Mouse (Mus musculus) liver, adult 2 months (tissue): ENCODE measurements around the gene Kdm2a. TPM values are rescaled to one million over a fixed set of nuclear protein-coding genes. Genes with fewer than 3 reads are reported as not detected.

Experiments
- DNase-seq: peaks from one replicate; pipeline ENCODE4 v3.0.0-alpha.2; 2011; ENCODE audit warnings: low read depth, low spot score; ENCODE audit errors: extremely low read depth
- H3K27ac ChIP-seq: fragments of 200-500 bp; replicated peaks from 2 replicates; pipeline ENCODE4 v1.5.1; 2012; ENCODE audit warnings: low read depth, mild to moderate bottlenecking, control low read depth, inconsistent platforms, low read length; ENCODE audit not compliant: insufficient read depth
- H3K27me3 ChIP-seq: fragments of 200-500 bp; 2 replicates; pipeline ENCODE4 v1.6.1; 2012; ENCODE audit warnings: mild to moderate bottlenecking, moderate library complexity, low read length, inconsistent platforms; ENCODE audit not compliant: control insufficient read depth, insufficient read depth
- H3K36me3 ChIP-seq: fragments of 200-500 bp; 2 replicates; pipeline ENCODE4 v1.6.1; 2012; ENCODE audit warnings: low read length, inconsistent platforms; ENCODE audit not compliant: control insufficient read depth, insufficient read depth
- H3K4me1 ChIP-seq: fragments of 200-500 bp; 2 replicates; pipeline ENCODE4 v1.6.1; 2011; ENCODE audit warnings: low read length; ENCODE audit not compliant: control insufficient read depth, insufficient read depth
- H3K4me3 ChIP-seq: fragments of 200-500 bp; 2 replicates; pipeline ENCODE4 v1.5.1; 2011; ENCODE audit warnings: low read depth, mild to moderate bottlenecking, control low read depth, low read length, moderate library complexity; ENCODE audit not compliant: insufficient read depth
- H3K79me2 ChIP-seq: fragments of 200-500 bp; 2 replicates; pipeline ENCODE4 v1.6.1; 2012; ENCODE audit warnings: inconsistent platforms, mild to moderate bottlenecking, low read length, moderate library complexity; ENCODE audit not compliant: control insufficient read depth, insufficient read depth
- H3K9ac ChIP-seq: fragments of 200-500 bp; 2 replicates; pipeline ENCODE4 v1.6.1; 2012; ENCODE audit warnings: low read depth, mild to moderate bottlenecking, control low read depth, inconsistent platforms, low read length
- CTCF ChIP-seq: fragments of 200-500 bp; IDR thresholded peaks from 2 replicates; pipeline ENCODE4 v1.5.1; 2011; ENCODE audit warnings: low read depth, low read length, control low read depth
- POLR2A ChIP-seq: fragments of 200-500 bp; IDR thresholded peaks from 2 replicates; pipeline ENCODE4 v1.6.1; 2011; ENCODE audit warnings: low read length, control low read depth; ENCODE audit not compliant: insufficient read depth; ENCODE audit errors: extremely low read depth
- WGBS: fragments of 180-500 bp; shearing (Covaris S2); methylation state at CpG from one replicate; pipeline ENCODE4 v1.1.7; 2018; 5-methylcytosine and 5-hydroxymethylcytosine counted together
- polyA plus RNA-seq: library from polyadenylated mRNA; depleted of rRNA; stranded (reverse); fragments of >200 nt; gene quantifications from 2 replicates; pipeline ENCODE4 v1.2.3, GENCODE M21; 2012
- total RNA-seq: library from RNA; depleted of rRNA; stranded (reverse); fragments of >200 nt; gene quantifications from 2 replicates; pipeline ENCODE4 v1.2.3, GENCODE M21; 2014

Kdm2a gene
- total and polyA plus RNA-seq, 2 experiments = 29.6 to 52.6 TPM

GRCm38 (mm10) chr19:4332653-4333052 lies 65.4 kb downstream of the Kdm2a start:
- H3K9ac ChIP-seq = peak overlapping the region; percentile 67
- peaks cover 20% of the 10 kb centered on the region for H3K4me1 ChIP-seq
- no peaks in the 10 kb centered on the region; the same call in 1 of the 2 replicates for H3K79me2 ChIP-seq
- peaks cover 23% of the 10 kb centered on the region for H3K36me3 ChIP-seq
- WGBS = 0% methylated on average over 4 of the region's 4 CpGs
- H3K27me3 ChIP-seq = no peaks in the 10 kb centered on the region
- no peak for TF ChIP-seq CTCF
- TF ChIP-seq POLR2A = no peak
- H3K27ac ChIP-seq = peak overlapping the region; percentile 79
- peak overlapping the region; percentile 39; the same call in 1 of the 2 replicates for H3K4me3 ChIP-seq
- peak; percentile 81 for DNase-seq

- no peak overlapping the region for H3K4me3 ChIP-seq
- H3K4me1 ChIP-seq = peaks cover 26% of the 10 kb centered on the region
- TF ChIP-seq CTCF (no peak), POLR2A (no peak)
- H3K27ac ChIP-seq = peak overlapping the region; percentile 71
- WGBS = 7% methylated on average over 3 of the region's 3 CpGs
- no peaks in the 10 kb centered on the region; the same call in 1 of the 2 replicates for H3K79me2 ChIP-seq
- no peaks in the 10 kb centered on the region for H3K27me3 ChIP-seq
- peak; percentile 64 for DNase-seq
- H3K9ac ChIP-seq = no peak overlapping the region
- H3K36me3 ChIP-seq = peaks cover 35% of the 10 kb centered on the region
Observed at GRCm38 (mm10) chr19:4331273-4331672, 66.8 kb downstream of the Kdm2a start.

DNA sequence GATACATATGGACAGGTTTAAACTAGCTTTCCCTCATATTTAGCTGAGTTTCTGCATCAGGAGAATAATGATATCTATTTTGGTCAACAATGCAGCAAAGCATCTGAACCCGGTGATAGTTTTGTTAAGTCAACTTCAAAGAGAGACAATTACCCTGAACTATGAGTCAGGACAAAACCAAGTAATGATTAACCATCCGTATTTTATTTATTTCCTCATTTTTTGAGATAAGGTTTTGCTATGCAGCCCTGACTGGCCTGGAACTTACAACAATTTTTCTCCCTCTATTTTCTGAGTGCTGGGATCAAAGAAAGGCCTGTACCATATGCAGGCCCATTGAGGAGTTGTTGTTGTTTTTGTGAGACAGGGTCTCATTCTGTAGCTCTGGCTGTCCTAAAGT lies 67.5 kb downstream of the Kdm2a start:
- peak; percentile 84 for DNase-seq
- Histone ChIP-seq H3K4me3 (no peak overlapping the region), H3K27ac (peak overlapping the region; percentile 71), H3K9ac (no peak overlapping the region), H3K4me1 (peaks cover 28% of the 10 kb centered on the region), H3K79me2 (no peaks in the 10 kb centered on the region; the same call in 1 of the 2 replicates), H3K27me3 (no peaks in the 10 kb centered on the region), H3K36me3 (peaks cover 38% of the 10 kb centered on the region)
- TF ChIP-seq CTCF (no peak), POLR2A (no peak)
- 6% methylated on average over 2 of the region's 2 CpGs for WGBS

DNA sequence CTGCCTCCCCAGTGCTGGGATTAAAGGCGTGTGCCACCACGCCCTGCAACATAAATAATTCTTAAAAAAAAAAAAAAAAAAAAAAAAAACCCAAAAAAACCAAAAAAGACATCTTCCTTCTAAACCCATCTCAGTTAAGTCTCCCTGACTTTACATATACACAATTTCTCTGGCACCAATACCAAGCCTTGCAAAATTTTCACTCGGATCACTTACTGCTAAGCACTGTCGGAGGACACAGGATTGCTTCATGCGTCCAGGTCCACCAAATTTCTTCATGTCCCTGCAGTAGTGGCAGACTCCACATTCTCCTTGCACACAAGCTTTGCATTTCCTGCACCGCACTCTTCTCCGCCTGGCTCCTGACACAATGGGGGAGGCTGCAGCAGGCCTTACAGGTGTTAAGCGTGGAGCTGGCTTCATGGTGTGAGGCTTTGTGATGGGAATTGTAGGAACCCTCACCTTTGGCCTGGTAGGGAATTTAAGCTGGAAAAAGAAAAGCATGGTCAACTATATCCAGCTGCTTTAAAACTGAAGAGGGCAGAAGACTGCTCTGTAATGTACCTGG lies 69.3 kb downstream of the Kdm2a start:
- DNase-seq = no peak
- 75% methylated on average over 8 of the region's 8 CpGs for WGBS
- Histone ChIP-seq H3K9ac (no peak overlapping the region), H3K4me1 (peaks cover 22% of the 10 kb centered on the region), H3K36me3 (peaks cover 54% of the 10 kb centered on the region), H3K27me3 (no peaks in the 10 kb centered on the region), H3K79me2 (no peaks in the 10 kb centered on the region; the same call in 1 of the 2 replicates), H3K27ac (no peak overlapping the region), H3K4me3 (no peak overlapping the region)
- TF ChIP-seq CTCF (no peak), POLR2A (no peak)

DNA sequence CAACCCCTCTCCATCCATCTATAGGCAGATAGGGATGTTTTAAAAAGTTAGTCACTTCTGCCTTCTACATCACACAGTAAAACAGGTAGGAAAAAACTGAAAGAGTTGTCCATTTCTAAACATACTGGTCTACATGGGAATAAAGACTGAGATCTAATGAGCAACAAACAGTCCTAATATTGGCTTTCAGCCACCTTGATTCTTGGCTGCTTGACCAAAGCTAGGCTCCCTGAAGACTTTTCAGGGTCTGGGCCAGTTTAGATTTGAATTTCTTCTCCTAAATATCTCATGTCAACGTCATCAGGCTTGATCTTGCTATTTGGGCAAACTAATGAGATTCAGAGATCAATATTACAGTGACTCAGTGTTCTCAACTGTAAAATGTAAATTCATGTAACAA lies 71.2 kb downstream of the Kdm2a start:
- H3K4me1 ChIP-seq = peaks cover 17% of the 10 kb centered on the region
- no peak for TF ChIP-seq POLR2A
- TF ChIP-seq CTCF = no peak
- H3K27ac ChIP-seq = no peak overlapping the region; the same call in 1 of the 2 replicates
- no peak overlapping the region for H3K9ac ChIP-seq
- H3K36me3 ChIP-seq = peaks cover 70% of the 10 kb centered on the region
- no peaks in the 10 kb centered on the region; the same call in 1 of the 2 replicates for H3K79me2 ChIP-seq
- H3K27me3 ChIP-seq = no peaks in the 10 kb centered on the region
- H3K4me3 ChIP-seq = no peak overlapping the region
- 21% methylated on average over 1 of the region's 1 CpGs for WGBS
- DNase-seq = no peak

- Histone ChIP-seq H3K9ac (no peak overlapping the region), H3K79me2 (no peaks in the 10 kb centered on the region; the same call in 1 of the 2 replicates), H3K4me1 (peaks cover 11% of the 10 kb centered on the region), H3K27ac (0 out of 2 replicates have a peak overlapping the region, but pooled peaks have one; percentile 25), H3K4me3 (no peak overlapping the region), H3K36me3 (peaks cover 77% of the 10 kb centered on the region), H3K27me3 (no peaks in the 10 kb centered on the region)
- 12% methylated on average over 3 of the region's 3 CpGs for WGBS
- peak; percentile 98 for DNase-seq
- no peak for TF ChIP-seq CTCF
- no peak for TF ChIP-seq POLR2A
Observed at GRCm38 (mm10) chr19:4326106-4326505, 72.0 kb downstream of the Kdm2a start.
